Mouse (Mus musculus): ENCODE results near the gene Trim11. TPM values are rescaled to one million over a fixed set of nuclear protein-coding genes. Genes with fewer than 3 reads are reported as not detected.

Trim11 gene
- polyA plus RNA-seq, 1 experiment from 2014 or later = 26.4 TPM

- peak overlapping the region; percentile 94 for H3K4me2 ChIP-seq (ENCODE audit: low read length)
- peak overlapping the region; percentile 88 for H3K4me3 ChIP-seq (replicated peaks; ENCODE audit: low read length)
- peaks cover under 1% of the 10 kb centered on the region; the same call in 1 of the 2 replicates for H3K36me3 ChIP-seq (ENCODE audit: control insufficient read depth, insufficient read depth)
- ATAC-seq = no peak
- peaks cover 42% of the 10 kb centered on the region for H3K4me1 ChIP-seq (replicated peaks; ENCODE audit: control insufficient read depth, insufficient read depth, low read length)
- no peaks in the 10 kb centered on the region for H3K27me3 ChIP-seq (replicated peaks; ENCODE audit: control insufficient read depth, insufficient read depth, low read length)
- H3K9me3 ChIP-seq (ENCODE audit: control insufficient read depth, low read length) = no peaks in the 10 kb centered on the region
- peak overlapping the region; percentile 81 for H3K27ac ChIP-seq (ENCODE audit: low read length)
- H3K9ac ChIP-seq (replicated peaks; ENCODE audit: low read depth, low read length) = peak overlapping the region; percentile 91
- WGBS = under 1% methylated on average over 29 of the region's 29 CpGs
These were observed 743 bp upstream of the Trim11 start for GRCm38 (mm10) chr11:58977150-58977549.

- peaks cover 42% of the 10 kb centered on the region for H3K4me1 ChIP-seq (replicated peaks; ENCODE audit: control insufficient read depth, insufficient read depth, low read length)
- peak overlapping the region; percentile 81 for H3K27ac ChIP-seq (ENCODE audit: low read length)
- H3K4me3 ChIP-seq (replicated peaks; ENCODE audit: low read length) = peak overlapping the region; percentile 88
- WGBS = under 1% methylated on average over 21 of the region's 21 CpGs
- peak overlapping the region; percentile 94 for H3K4me2 ChIP-seq (ENCODE audit: low read length)
- peak; percentile 26 for ATAC-seq
- peak overlapping the region; percentile 91 for H3K9ac ChIP-seq (replicated peaks; ENCODE audit: low read depth, low read length)
- H3K9me3 ChIP-seq (ENCODE audit: control insufficient read depth, low read length) = no peaks in the 10 kb centered on the region
- no peaks in the 10 kb centered on the region for H3K27me3 ChIP-seq (replicated peaks; ENCODE audit: control insufficient read depth, insufficient read depth, low read length)
- peaks cover 6% of the 10 kb centered on the region for H3K36me3 ChIP-seq (ENCODE audit: control insufficient read depth, insufficient read depth)
These were observed 276 bp upstream of the Trim11 start for GRCm38 (mm10) chr11:58977607-58978026.

- Histone ChIP-seq H3K27ac (ENCODE audit: low read length) (no peak overlapping the region), H3K9ac (replicated peaks; ENCODE audit: low read depth, low read length) (peak overlapping the region; percentile 91), H3K36me3 (ENCODE audit: control insufficient read depth, insufficient read depth) (peaks cover 9% of the 10 kb centered on the region), H3K9me3 (ENCODE audit: control insufficient read depth, low read length) (no peaks in the 10 kb centered on the region), H3K4me2 (ENCODE audit: low read length) (peak overlapping the region; percentile 94), H3K4me1 (replicated peaks; ENCODE audit: control insufficient read depth, insufficient read depth, low read length) (peaks cover 42% of the 10 kb centered on the region), H3K4me3 (replicated peaks; ENCODE audit: low read length) (peak overlapping the region; percentile 88), H3K27me3 (replicated peaks; ENCODE audit: control insufficient read depth, insufficient read depth, low read length) (no peaks in the 10 kb centered on the region)
- no peak for ATAC-seq
- 2% methylated on average over 5 of the region's 5 CpGs for WGBS
These were observed 775 bp downstream of the Trim11 start for GRCm38 (mm10) chr11:58978706-58979030.

- Histone ChIP-seq H3K36me3 (ENCODE audit: control insufficient read depth, insufficient read depth) (peaks cover 10% of the 10 kb centered on the region), H3K27ac (ENCODE audit: low read length) (no peak overlapping the region), H3K4me1 (replicated peaks; ENCODE audit: control insufficient read depth, insufficient read depth, low read length) (peaks cover 40% of the 10 kb centered on the region), H3K4me3 (replicated peaks; ENCODE audit: low read length) (peak overlapping the region; percentile 88), H3K4me2 (ENCODE audit: low read length) (peak overlapping the region; percentile 94), H3K9me3 (ENCODE audit: control insufficient read depth, low read length) (no peaks in the 10 kb centered on the region), H3K27me3 (replicated peaks; ENCODE audit: control insufficient read depth, insufficient read depth, low read length) (no peaks in the 10 kb centered on the region), H3K9ac (replicated peaks; ENCODE audit: low read depth, low read length) (peak overlapping the region; percentile 3; the same call in 1 of the 2 replicates)
- ATAC-seq = no peak
- 84% methylated on average over 3 of the region's 3 CpGs for WGBS
These were observed 1.3 kb downstream of the Trim11 start for GRCm38 (mm10) chr11:58979183-58979582.

- Histone ChIP-seq H3K36me3 (ENCODE audit: control insufficient read depth, insufficient read depth) (peaks cover 10% of the 10 kb centered on the region), H3K9ac (replicated peaks; ENCODE audit: low read depth, low read length) (peak overlapping the region; percentile 3; the same call in 1 of the 2 replicates), H3K27ac (ENCODE audit: low read length) (no peak overlapping the region), H3K4me3 (replicated peaks; ENCODE audit: low read length) (peak overlapping the region; percentile 4; the same call in 1 of the 2 replicates), H3K9me3 (ENCODE audit: control insufficient read depth, low read length) (no peaks in the 10 kb centered on the region), H3K27me3 (replicated peaks; ENCODE audit: control insufficient read depth, insufficient read depth, low read length) (no peaks in the 10 kb centered on the region), H3K4me1 (replicated peaks; ENCODE audit: control insufficient read depth, insufficient read depth, low read length) (peaks cover 40% of the 10 kb centered on the region), H3K4me2 (ENCODE audit: low read length) (peak overlapping the region; percentile 94)
- 79% methylated on average over 7 of the region's 7 CpGs for WGBS
- ATAC-seq = no peak
These were observed 1.8 kb downstream of the Trim11 start for GRCm38 (mm10) chr11:58979661-58980060.

GRCm38 (mm10) chr11:58980381-58980990 lies 2.6 kb downstream of the Trim11 start:
- 52% methylated on average over 5 of the region's 5 CpGs for WGBS
- Histone ChIP-seq H3K4me3 (replicated peaks; ENCODE audit: low read length) (no peak overlapping the region), H3K27ac (ENCODE audit: low read length) (no peak overlapping the region), H3K9ac (replicated peaks; ENCODE audit: low read depth, low read length) (no peak overlapping the region), H3K9me3 (ENCODE audit: control insufficient read depth, low read length) (no peaks in the 10 kb centered on the region), H3K4me1 (replicated peaks; ENCODE audit: control insufficient read depth, insufficient read depth, low read length) (peaks cover 37% of the 10 kb centered on the region), H3K36me3 (ENCODE audit: control insufficient read depth, insufficient read depth) (peaks cover 14% of the 10 kb centered on the region), H3K27me3 (replicated peaks; ENCODE audit: control insufficient read depth, insufficient read depth, low read length) (no peaks in the 10 kb centered on the region), H3K4me2 (ENCODE audit: low read length) (no peak overlapping the region)
- no peak for ATAC-seq

GRCm38 (mm10) chr11:58981541-58982447 lies 3.9 kb downstream of the Trim11 start:
- Histone ChIP-seq H3K4me3 (replicated peaks; ENCODE audit: low read length) (no peak overlapping the region), H3K9me3 (ENCODE audit: control insufficient read depth, low read length) (no peaks in the 10 kb centered on the region), H3K27me3 (replicated peaks; ENCODE audit: control insufficient read depth, insufficient read depth, low read length) (no peaks in the 10 kb centered on the region), H3K36me3 (ENCODE audit: control insufficient read depth, insufficient read depth) (peaks cover 21% of the 10 kb centered on the region), H3K27ac (ENCODE audit: low read length) (no peak overlapping the region), H3K4me2 (ENCODE audit: low read length) (no peak overlapping the region), H3K9ac (replicated peaks; ENCODE audit: low read depth, low read length) (no peak overlapping the region), H3K4me1 (replicated peaks; ENCODE audit: control insufficient read depth, insufficient read depth, low read length) (peaks cover 31% of the 10 kb centered on the region)
- no peak for ATAC-seq
- WGBS = 57% methylated on average over 14 of the region's 14 CpGs

GRCm38 (mm10) chr11:58982471-58983097 lies 4.7 kb downstream of the Trim11 start:
- H3K27me3 ChIP-seq (replicated peaks; ENCODE audit: control insufficient read depth, insufficient read depth, low read length) = no peaks in the 10 kb centered on the region
- no peak overlapping the region for H3K9ac ChIP-seq (replicated peaks; ENCODE audit: low read depth, low read length)
- H3K36me3 ChIP-seq (ENCODE audit: control insufficient read depth, insufficient read depth) = peaks cover 22% of the 10 kb centered on the region
- H3K9me3 ChIP-seq (ENCODE audit: control insufficient read depth, low read length) = no peaks in the 10 kb centered on the region
- peaks cover 27% of the 10 kb centered on the region for H3K4me1 ChIP-seq (replicated peaks; ENCODE audit: control insufficient read depth, insufficient read depth, low read length)
- no peak overlapping the region for H3K4me3 ChIP-seq (replicated peaks; ENCODE audit: low read length)
- ATAC-seq = no peak
- no peak overlapping the region for H3K27ac ChIP-seq (ENCODE audit: low read length)
- 93% methylated on average over 18 of the region's 18 CpGs for WGBS
- H3K4me2 ChIP-seq (ENCODE audit: low read length) = no peak overlapping the region

- no peak overlapping the region for H3K27ac ChIP-seq (ENCODE audit: low read length)
- ATAC-seq = no peak
- peaks cover 24% of the 10 kb centered on the region for H3K36me3 ChIP-seq (ENCODE audit: control insufficient read depth, insufficient read depth)
- no peaks in the 10 kb centered on the region for H3K27me3 ChIP-seq (replicated peaks; ENCODE audit: control insufficient read depth, insufficient read depth, low read length)
- 88% methylated on average over 6 of the region's 6 CpGs for WGBS
- H3K4me3 ChIP-seq (replicated peaks; ENCODE audit: low read length) = no peak overlapping the region
- no peaks in the 10 kb centered on the region for H3K9me3 ChIP-seq (ENCODE audit: control insufficient read depth, low read length)
- no peak overlapping the region for H3K9ac ChIP-seq (replicated peaks; ENCODE audit: low read depth, low read length)
- peaks cover 23% of the 10 kb centered on the region for H3K4me1 ChIP-seq (replicated peaks; ENCODE audit: control insufficient read depth, insufficient read depth, low read length)
- H3K4me2 ChIP-seq (ENCODE audit: low read length) = no peak overlapping the region
These were observed 5.9 kb downstream of the Trim11 start for GRCm38 (mm10) chr11:58983691-58984341.
